Mouse (Mus musculus): Measurements from ENCODE around the gene Gtf3a. TPM values are rescaled to one million over a fixed set of nuclear protein-coding genes. Genes with fewer than 3 reads are reported as not detected.

The Gtf3a gene
- total RNA-seq (2012; rRNA removed) = 72.3 and 80.4 TPM in 2 replicates

GRCm38 (mm10) chr5:146948508-146949088 lies at the start of gene Gtf3a:
Gene Gtf3a, plus strand, starts transcription at chr5:146948657.
- H3K27ac ChIP-seq (ENCODE audit: insufficient read depth, low read depth, low read length, poor library complexity, severe bottlenecking) = peak within 1 kb of the TSS; percentile 78
- peak; percentile 85 for DNase-seq (ENCODE audit: low read depth, low spot score)
- peaks cover 0 to 7% of the 10 kb centered on the region in 2 experiments; a peak in 2 of 4 replicates for H3K4me1 ChIP-seq (ENCODE audit: control insufficient read depth in 2 of 2, insufficient read depth in 2 of 2, low read length in 2 of 2, poor library complexity in 1 of 2)
- H3K36me3 ChIP-seq (ENCODE audit: control insufficient read depth, insufficient read depth, low read length, poor library complexity, severe bottlenecking) = peaks cover 34% of the 10 kb centered on the region
- in situ Hi-C loops (cut with MboI; ENCODE audit: low sequenced_read_pairs in 2 of 2, unreplicated experiment in 2 of 2) = no loop called here
- TF ChIP-seq ZNF384 (IDR thresholded peaks at IDR 0.05; ENCODE audit: low read depth, low read length) (no peak), ZC3H11A (IDR thresholded peaks at IDR 0.05; ENCODE audit: borderline replicate concordance, low read depth, low read length) (no peak), MAFK (IDR thresholded peaks at IDR 0.05; ENCODE audit: insufficient read depth, low read depth, low read length) (no peak), HCFC1 (IDR thresholded peaks at IDR 0.05; ENCODE audit: borderline replicate concordance, insufficient read depth, low read length) (peak; percentile 67; the same call in 1 of the 2 replicates), CHD2 (IDR thresholded peaks at IDR 0.05; ENCODE audit: low read depth, low read length) (no peak)
- H3K4me3 ChIP-seq (ENCODE audit: insufficient read depth in 1 of 2, low read depth in 1 of 2, low read length in 2 of 2, poor library complexity in 1 of 2, severe bottlenecking in 1 of 2) = peak within 1 kb of the TSS; percentile 78 to 84
- peak within 1 kb of the TSS; percentile 93 for H3K9ac ChIP-seq (ENCODE audit: insufficient read depth, low read depth, low read length, poor library complexity, severe bottlenecking)
- H3K9me3 ChIP-seq (ENCODE audit: control insufficient read depth, insufficient read depth, low read depth, low read length) = no peaks in the 10 kb centered on the region

DNA sequence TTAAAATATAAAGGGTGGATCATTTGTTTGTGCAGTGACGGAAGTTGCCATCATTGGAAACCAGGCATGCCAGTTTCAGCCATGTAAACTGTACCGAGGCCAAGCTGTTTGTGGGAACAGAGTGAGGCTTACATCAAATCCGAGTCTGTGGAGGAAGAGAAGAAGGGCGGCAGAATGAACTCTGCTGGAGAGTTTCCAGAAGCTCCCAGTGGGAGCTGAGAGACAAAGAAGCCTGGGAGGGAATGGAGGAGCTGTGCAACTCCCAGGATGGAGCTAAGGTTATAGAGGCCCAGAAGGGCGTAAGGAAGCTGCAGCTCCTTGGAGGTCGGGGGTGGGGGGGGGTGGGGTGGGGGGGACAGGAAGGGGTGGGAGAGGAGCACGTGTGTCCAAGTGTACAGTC lies 48.1 kb upstream of the Gtf3a start:
- in situ Hi-C loops (cut with MboI; ENCODE audit: low sequenced_read_pairs in 2 of 2, unreplicated experiment in 2 of 2) = loop anchor here in 1 of 2 experiments (5.0 kb wide), 1 partner anchor 193 kb away; no protein-coding TSS in a partner anchor
- Histone ChIP-seq H3K4me3 (ENCODE audit: insufficient read depth in 1 of 2, low read depth in 1 of 2, low read length in 2 of 2, poor library complexity in 1 of 2, severe bottlenecking in 1 of 2) (no peak overlapping the region), H3K4me1 (ENCODE audit: control insufficient read depth in 2 of 2, insufficient read depth in 2 of 2, low read length in 2 of 2, poor library complexity in 1 of 2) (peaks cover 0 to 7% of the 10 kb centered on the region in 2 experiments; a peak in 2 of 4 replicates), H3K36me3 (ENCODE audit: control insufficient read depth, insufficient read depth, low read length, poor library complexity, severe bottlenecking) (no peaks in the 10 kb centered on the region), H3K9ac (ENCODE audit: insufficient read depth, low read depth, low read length, poor library complexity, severe bottlenecking) (no peak overlapping the region), H3K9me3 (ENCODE audit: control insufficient read depth, insufficient read depth, low read depth, low read length) (no peaks in the 10 kb centered on the region), H3K27ac (ENCODE audit: insufficient read depth, low read depth, low read length, poor library complexity, severe bottlenecking) (no peak overlapping the region)
- no peak for TF ChIP-seq ZNF384 (IDR thresholded peaks at IDR 0.05; ENCODE audit: low read depth, low read length)
- no peak for TF ChIP-seq HCFC1 (IDR thresholded peaks at IDR 0.05; ENCODE audit: borderline replicate concordance, insufficient read depth, low read length)
- no peak for TF ChIP-seq ZC3H11A (IDR thresholded peaks at IDR 0.05; ENCODE audit: borderline replicate concordance, low read depth, low read length)
- no peak for TF ChIP-seq CHD2 (IDR thresholded peaks at IDR 0.05; ENCODE audit: low read depth, low read length)
- TF ChIP-seq MAFK (IDR thresholded peaks at IDR 0.05; ENCODE audit: insufficient read depth, low read depth, low read length) = no peak
- DNase-seq (ENCODE audit: low read depth, low spot score) = no peak

DNA sequence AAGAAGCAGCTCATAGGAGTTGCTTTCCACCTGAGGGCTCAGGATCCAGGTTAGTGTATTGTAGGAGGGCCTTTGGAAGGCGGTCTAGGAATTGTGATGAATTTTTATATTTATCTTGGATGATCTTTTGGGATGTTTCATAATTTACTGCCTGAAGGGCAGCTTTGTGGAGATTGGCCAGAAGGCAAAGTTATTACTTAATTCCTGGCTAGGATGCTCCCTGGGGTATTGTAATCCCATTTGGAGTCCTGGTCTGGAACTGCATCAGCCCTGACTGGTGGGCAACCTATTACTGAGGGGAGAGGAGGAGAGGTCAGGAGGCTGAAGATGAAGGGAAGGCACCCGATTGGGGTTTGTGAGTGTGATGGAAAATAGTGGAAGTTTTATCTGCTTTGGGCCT lies 47.0 kb upstream of the Gtf3a start:
- no peak for TF ChIP-seq HCFC1 (IDR thresholded peaks at IDR 0.05; ENCODE audit: borderline replicate concordance, insufficient read depth, low read length)
- Histone ChIP-seq H3K36me3 (ENCODE audit: control insufficient read depth, insufficient read depth, low read length, poor library complexity, severe bottlenecking) (no peaks in the 10 kb centered on the region), H3K9me3 (ENCODE audit: control insufficient read depth, insufficient read depth, low read depth, low read length) (no peaks in the 10 kb centered on the region), H3K27ac (ENCODE audit: insufficient read depth, low read depth, low read length, poor library complexity, severe bottlenecking) (no peak overlapping the region), H3K9ac (ENCODE audit: insufficient read depth, low read depth, low read length, poor library complexity, severe bottlenecking) (no peak overlapping the region), H3K4me3 (ENCODE audit: insufficient read depth in 1 of 2, low read depth in 1 of 2, low read length in 2 of 2, poor library complexity in 1 of 2, severe bottlenecking in 1 of 2) (no peak overlapping the region), H3K4me1 (ENCODE audit: control insufficient read depth in 2 of 2, insufficient read depth in 2 of 2, low read length in 2 of 2, poor library complexity in 1 of 2) (peaks cover 0 to 7% of the 10 kb centered on the region in 2 experiments; a peak in 2 of 4 replicates)
- no peak for DNase-seq (ENCODE audit: low read depth, low spot score)
- in situ Hi-C loops (cut with MboI; ENCODE audit: low sequenced_read_pairs in 2 of 2, unreplicated experiment in 2 of 2) = loop anchor here in 1 of 2 experiments (5.0 kb wide), 1 partner anchor 194 kb away; no protein-coding TSS in a partner anchor

DNA sequence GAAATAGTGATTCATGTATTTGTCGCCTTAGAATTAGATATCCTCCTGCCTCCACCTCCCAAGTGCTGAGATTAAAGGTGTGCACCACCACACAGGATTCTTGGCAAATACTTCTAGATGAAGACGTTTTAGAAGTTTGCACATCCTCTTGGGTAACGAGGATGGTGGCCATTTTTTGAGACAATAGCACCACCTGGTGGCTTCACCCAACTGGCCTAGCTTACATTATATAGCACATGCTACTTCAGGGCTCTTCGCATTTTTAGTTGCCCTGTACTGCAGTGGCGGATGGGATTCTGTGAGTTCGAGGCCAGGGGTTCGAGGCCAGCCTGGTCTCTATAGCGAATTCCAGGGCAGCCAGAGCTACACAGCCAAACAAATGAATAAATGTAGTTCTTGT lies 44.1 kb upstream of the Gtf3a start:
- H3K9me3 ChIP-seq (ENCODE audit: control insufficient read depth, insufficient read depth, low read depth, low read length) = no peaks in the 10 kb centered on the region
- H3K27ac ChIP-seq (ENCODE audit: insufficient read depth, low read depth, low read length, poor library complexity, severe bottlenecking) = no peak overlapping the region
- peak; percentile 95 for TF ChIP-seq ZC3H11A (IDR thresholded peaks at IDR 0.05; ENCODE audit: borderline replicate concordance, low read depth, low read length)
- no peak for TF ChIP-seq HCFC1 (IDR thresholded peaks at IDR 0.05; ENCODE audit: borderline replicate concordance, insufficient read depth, low read length)
- in situ Hi-C loops (cut with MboI; ENCODE audit: low sequenced_read_pairs in 2 of 2, unreplicated experiment in 2 of 2) = loop anchor here in 1 of 2 experiments (5.0 kb wide), 1 partner anchor 197 kb away; no protein-coding TSS in a partner anchor
- peaks cover 0 to 9% of the 10 kb centered on the region in 2 experiments; a peak in 2 of 4 replicates for H3K4me1 ChIP-seq (ENCODE audit: control insufficient read depth in 2 of 2, insufficient read depth in 2 of 2, low read length in 2 of 2, poor library complexity in 1 of 2)
- no peak overlapping the region for H3K4me3 ChIP-seq (ENCODE audit: insufficient read depth in 1 of 2, low read depth in 1 of 2, low read length in 2 of 2, poor library complexity in 1 of 2, severe bottlenecking in 1 of 2)
- H3K9ac ChIP-seq (ENCODE audit: insufficient read depth, low read depth, low read length, poor library complexity, severe bottlenecking) = no peak overlapping the region
- peak; percentile 66 for DNase-seq (ENCODE audit: low read depth, low spot score)
- H3K36me3 ChIP-seq (ENCODE audit: control insufficient read depth, insufficient read depth, low read length, poor library complexity, severe bottlenecking) = no peaks in the 10 kb centered on the region
